Mouse (Mus musculus): Measurements from ENCODE around the gene Pet2. TPM values are rescaled to one million over a fixed set of nuclear protein-coding genes. Genes with fewer than 3 reads are reported as not detected.

Pet2 gene
- not detected in 2 replicates for polyA plus RNA-seq (2014; fragmentation: Nextera tagmentation; extraction: Ambion mirVana)

DNA sequence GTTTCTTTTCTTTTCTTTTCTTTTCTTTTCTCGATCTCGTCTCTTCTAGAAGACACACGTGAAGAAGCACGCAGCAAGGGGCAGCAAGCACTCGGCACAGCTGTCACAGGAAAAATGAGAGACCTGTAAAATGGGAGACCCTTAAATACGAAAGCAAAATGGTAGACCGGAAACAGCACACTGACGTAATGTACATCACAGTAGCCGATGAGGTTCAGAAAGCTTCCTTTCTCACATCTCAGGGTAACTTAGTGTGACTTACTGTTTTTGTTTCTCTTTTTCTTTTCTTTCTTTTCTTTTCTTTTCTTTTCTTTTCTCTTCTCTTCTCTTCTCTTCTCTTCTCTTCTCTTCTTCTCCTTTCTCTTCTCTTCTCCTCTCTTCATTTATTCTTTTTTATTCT lies at the start of gene Pet2:
TSS of gene Pet2 (minus strand) at position 101 of the 400 bp plus-strand sequence.
- ATAC-seq (ENCODE audit: low read depth) = no peak
- H3K4me3 ChIP-seq (ENCODE audit: low read depth, low read length) = no peak within 1 kb of the TSS
- H3K4me1 ChIP-seq (ENCODE audit: control insufficient read depth, insufficient read depth, low read length) = no peaks in the 10 kb centered on the region
- no peaks in the 10 kb centered on the region for H3K27me3 ChIP-seq (replicated peaks; ENCODE audit: control insufficient read depth, insufficient read depth, low read length)
- H3K9me3 ChIP-seq (ENCODE audit: control insufficient read depth, low read length) = peaks cover 4% of the 10 kb centered on the region; the same call in 1 of the 2 replicates
- H3K27ac ChIP-seq (replicated peaks; ENCODE audit: low read depth, low read length) = no peak within 1 kb of the TSS
- WGBS = 91% methylated on average over 9 of the region's 9 CpGs
- H3K9ac ChIP-seq (ENCODE audit: low read depth, low read length) = no peak within 1 kb of the TSS
- no peak within 1 kb of the TSS for H3K4me2 ChIP-seq (ENCODE audit: low read depth, low read length)
- DNase-seq (ENCODE audit: low spot score) = no peak
- no peaks in the 10 kb centered on the region for H3K36me3 ChIP-seq (ENCODE audit: control insufficient read depth, insufficient read depth, low read length)
